Mouse (Mus musculus): Measurements from ENCODE around the gene Ext2. TPM values are rescaled to one million over a fixed set of nuclear protein-coding genes. Genes with fewer than 3 reads are reported as not detected.

The Ext2 gene
- polyA plus RNA-seq, 1 experiment from 2014 or later, result 71.3 TPM

DNA sequence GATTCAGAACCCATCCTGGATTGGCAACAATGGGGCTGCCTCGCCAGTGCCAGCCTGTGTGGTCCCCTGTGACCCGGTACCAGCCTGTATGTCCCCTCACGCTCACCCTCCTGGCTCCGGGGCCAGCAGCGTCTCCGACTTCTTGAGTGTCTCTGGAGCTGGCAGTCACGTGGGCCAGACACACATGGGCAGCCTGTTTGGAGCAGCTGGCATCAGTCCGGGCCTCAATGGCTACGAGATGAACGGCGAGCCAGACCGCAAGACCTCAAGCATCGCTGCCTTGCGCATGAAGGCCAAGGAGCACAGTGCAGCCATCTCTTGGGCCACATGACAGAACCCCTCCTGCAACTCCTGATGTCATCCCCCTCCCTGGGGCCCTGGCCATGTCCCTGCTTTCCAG lies 145.1 kb downstream of the Ext2 start:
- Histone ChIP-seq H3K36me3 (ENCODE audit: control insufficient read depth, insufficient read depth, low read length) (no peaks in the 10 kb centered on the region), H3K9me3 (replicated peaks; ENCODE audit: control insufficient read depth, low read length, poor library complexity, severe bottlenecking) (no peaks in the 10 kb centered on the region), H3K27ac (ENCODE audit: low read length) (no peak overlapping the region), H3K27me3 (ENCODE audit: control insufficient read depth, insufficient read depth, low read depth, low read length) (no peaks in the 10 kb centered on the region), H3K4me3 (ENCODE audit: low read depth, low read length) (no peak overlapping the region), H3K9ac (ENCODE audit: low read depth, low read length) (no peak overlapping the region), H3K4me2 (ENCODE audit: low read length) (no peak overlapping the region), H3K4me1 (ENCODE audit: control insufficient read depth, insufficient read depth, low read length) (no peaks in the 10 kb centered on the region)
- WGBS, result 92% methylated on average over 14 of the region's 14 CpGs
- ATAC-seq, result no peak

DNA sequence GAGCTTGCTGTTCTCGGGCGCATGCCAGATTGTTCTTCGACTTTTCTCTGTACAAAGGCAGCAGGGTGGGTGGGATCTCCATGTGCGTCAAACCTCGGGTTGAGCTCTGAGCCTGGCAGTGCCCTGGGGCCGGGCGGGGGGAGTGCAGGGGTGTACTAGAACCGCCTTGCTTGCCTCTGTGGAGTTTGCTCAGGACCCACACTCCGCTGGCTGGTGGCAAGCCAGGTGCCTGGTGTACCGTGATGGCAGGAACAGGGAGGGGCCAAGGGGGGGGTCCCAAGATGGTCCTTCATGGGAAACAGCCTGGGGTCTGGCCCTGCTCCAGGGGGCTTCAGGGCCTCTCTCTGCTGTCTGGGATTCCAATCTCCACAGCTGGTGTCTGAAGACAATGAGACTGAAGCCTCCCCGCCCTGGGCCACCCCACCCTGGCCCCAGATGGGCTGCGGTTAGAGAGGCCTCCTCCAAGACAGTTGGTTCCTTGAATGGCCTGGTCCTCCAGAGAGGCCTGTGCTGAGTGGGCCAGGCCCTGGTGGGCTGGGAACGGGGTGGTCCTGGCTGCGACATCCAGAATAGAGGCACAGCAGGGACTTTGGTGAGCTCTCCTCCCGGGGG lies 150.7 kb downstream of the Ext2 start:
- H3K4me1 ChIP-seq (ENCODE audit: control insufficient read depth, insufficient read depth, low read length), result no peaks in the 10 kb centered on the region
- H3K9ac ChIP-seq (ENCODE audit: low read depth, low read length), result no peak overlapping the region
- H3K4me3 ChIP-seq (ENCODE audit: low read depth, low read length), result no peak overlapping the region
- H3K27ac ChIP-seq (ENCODE audit: low read length), result no peak overlapping the region
- H3K36me3 ChIP-seq (ENCODE audit: control insufficient read depth, insufficient read depth, low read length), result no peaks in the 10 kb centered on the region
- no peaks in the 10 kb centered on the region for H3K27me3 ChIP-seq (ENCODE audit: control insufficient read depth, insufficient read depth, low read depth, low read length)
- H3K9me3 ChIP-seq (replicated peaks; ENCODE audit: control insufficient read depth, low read length, poor library complexity, severe bottlenecking), result no peaks in the 10 kb centered on the region
- ATAC-seq, result no peak
- 51% methylated on average over 15 of the region's 15 CpGs for whole genome bisulfite sequencing
- no peak overlapping the region for H3K4me2 ChIP-seq (ENCODE audit: low read length)

DNA sequence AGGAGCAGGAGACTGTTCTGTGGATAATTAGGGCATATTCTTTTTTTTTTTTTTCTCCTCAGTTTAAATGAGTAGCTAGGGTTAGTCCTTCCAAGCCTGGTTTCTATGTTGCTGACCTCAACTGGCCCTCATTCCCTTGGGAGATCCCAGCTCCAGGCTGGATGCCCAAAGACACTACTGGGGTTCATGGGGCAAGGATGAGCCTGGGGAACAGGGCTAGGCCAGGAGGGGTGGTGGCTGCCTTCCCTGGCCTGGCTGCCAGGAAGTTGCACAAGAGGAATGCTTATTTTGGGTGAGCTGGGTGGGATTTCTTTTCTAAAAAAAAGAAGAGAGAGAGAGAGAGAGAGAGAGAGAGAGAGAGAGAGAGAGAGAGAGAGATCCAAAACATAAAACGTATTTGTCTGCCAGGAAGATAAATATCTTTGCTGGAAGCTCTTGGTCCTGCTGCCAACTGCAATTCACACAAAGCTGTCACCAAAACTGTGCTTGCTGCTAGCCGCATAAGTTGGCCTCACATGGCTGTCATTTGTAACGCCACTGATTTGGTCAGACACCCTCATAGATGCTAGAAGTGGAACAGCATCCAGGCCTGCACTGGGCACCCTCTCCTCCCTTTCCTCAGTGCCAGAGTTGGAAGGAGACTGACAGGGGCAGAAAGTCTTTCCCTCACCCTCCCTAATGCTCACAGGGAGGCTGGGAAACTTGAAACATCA lies 156.1 kb downstream of the Ext2 start:
- Histone ChIP-seq H3K36me3 (ENCODE audit: control insufficient read depth, insufficient read depth, low read length) (no peaks in the 10 kb centered on the region), H3K4me1 (ENCODE audit: control insufficient read depth, insufficient read depth, low read length) (peaks cover 2% of the 10 kb centered on the region; the same call in 1 of the 2 replicates), H3K9me3 (replicated peaks; ENCODE audit: control insufficient read depth, low read length, poor library complexity, severe bottlenecking) (no peaks in the 10 kb centered on the region), H3K27ac (ENCODE audit: low read length) (no peak overlapping the region), H3K4me2 (ENCODE audit: low read length) (no peak overlapping the region), H3K27me3 (ENCODE audit: control insufficient read depth, insufficient read depth, low read depth, low read length) (peaks cover 4% of the 10 kb centered on the region), H3K4me3 (ENCODE audit: low read depth, low read length) (no peak overlapping the region), H3K9ac (ENCODE audit: low read depth, low read length) (no peak overlapping the region)
- 61% methylated on average over 3 of the region's 3 CpGs for WGBS
- no peak for ATAC-seq

DNA sequence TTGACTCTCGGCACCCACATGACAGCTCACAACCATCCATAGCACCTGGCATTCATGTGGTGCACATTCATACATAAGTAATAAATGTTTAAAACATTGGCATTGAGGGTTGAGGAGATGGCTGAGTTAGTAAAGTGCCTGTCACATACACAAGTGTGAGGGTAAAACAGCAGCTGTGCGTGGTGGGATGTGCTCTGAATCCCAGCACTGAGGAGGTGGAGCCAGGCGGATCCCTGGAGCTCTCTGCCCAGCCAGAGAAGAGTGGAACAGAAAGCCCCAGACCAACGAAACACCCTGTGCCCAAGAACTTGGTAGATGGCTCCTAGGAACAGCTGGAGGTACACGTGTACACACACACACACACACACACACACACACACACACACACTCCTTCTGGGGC lies 156.9 kb downstream of the Ext2 start:
- Histone ChIP-seq H3K4me2 (ENCODE audit: low read length) (no peak overlapping the region), H3K27me3 (ENCODE audit: control insufficient read depth, insufficient read depth, low read depth, low read length) (peaks cover 7% of the 10 kb centered on the region), H3K27ac (ENCODE audit: low read length) (no peak overlapping the region), H3K36me3 (ENCODE audit: control insufficient read depth, insufficient read depth, low read length) (no peaks in the 10 kb centered on the region), H3K9ac (ENCODE audit: low read depth, low read length) (no peak overlapping the region), H3K4me3 (ENCODE audit: low read depth, low read length) (no peak overlapping the region), H3K9me3 (replicated peaks; ENCODE audit: control insufficient read depth, low read length, poor library complexity, severe bottlenecking) (no peaks in the 10 kb centered on the region), H3K4me1 (ENCODE audit: control insufficient read depth, insufficient read depth, low read length) (peaks cover 2% of the 10 kb centered on the region; the same call in 1 of the 2 replicates)
- ATAC-seq, result no peak
- 73% methylated on average over 5 of the region's 5 CpGs for WGBS

DNA sequence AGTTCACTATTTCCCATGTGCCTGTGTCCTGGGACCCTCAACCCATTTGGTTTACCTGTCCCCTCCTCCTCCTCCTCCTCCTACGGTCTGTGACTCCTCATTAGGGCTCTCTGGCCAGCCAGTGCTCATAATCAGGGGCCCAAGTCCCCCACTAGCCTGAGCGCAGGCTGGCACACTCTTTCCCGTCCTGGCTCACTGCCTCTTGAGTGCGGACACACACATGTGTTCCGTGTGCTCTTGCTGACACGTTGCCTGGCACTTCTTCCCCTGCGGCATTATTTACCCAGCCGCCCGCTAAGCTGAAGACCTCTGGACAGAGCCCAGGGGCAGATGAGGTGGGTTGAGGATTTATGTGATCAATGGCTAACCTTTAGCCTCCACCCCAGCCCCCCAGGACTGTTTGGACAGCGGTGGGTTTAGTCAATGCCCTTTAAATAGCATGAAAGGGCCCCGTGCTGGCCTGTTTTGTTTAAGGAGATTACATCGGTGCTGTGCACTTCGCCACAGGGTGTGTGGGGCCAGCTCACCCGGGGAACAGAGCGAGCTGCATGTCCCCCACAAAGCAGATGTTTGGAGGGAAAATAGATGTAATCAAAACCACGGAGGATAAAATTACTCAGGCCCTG lies 160.0 kb downstream of the Ext2 start:
- H3K9me3 ChIP-seq (replicated peaks; ENCODE audit: control insufficient read depth, low read length, poor library complexity, severe bottlenecking), result no peaks in the 10 kb centered on the region
- peaks cover 2% of the 10 kb centered on the region; the same call in 1 of the 2 replicates for H3K4me1 ChIP-seq (ENCODE audit: control insufficient read depth, insufficient read depth, low read length)
- no peaks in the 10 kb centered on the region for H3K36me3 ChIP-seq (ENCODE audit: control insufficient read depth, insufficient read depth, low read length)
- ATAC-seq, result 0 out of 2 replicates have a peak, but pooled peaks have one; percentile 17
- no peak overlapping the region for H3K4me3 ChIP-seq (ENCODE audit: low read depth, low read length)
- H3K4me2 ChIP-seq (ENCODE audit: low read length), result no peak overlapping the region
- peaks cover 13% of the 10 kb centered on the region for H3K27me3 ChIP-seq (ENCODE audit: control insufficient read depth, insufficient read depth, low read depth, low read length)
- H3K27ac ChIP-seq (ENCODE audit: low read length), result no peak overlapping the region
- H3K9ac ChIP-seq (ENCODE audit: low read depth, low read length), result 0 out of 2 replicates have a peak overlapping the region, but pooled peaks have one; percentile 7
- WGBS, result 7% methylated on average over 16 of the region's 16 CpGs

DNA sequence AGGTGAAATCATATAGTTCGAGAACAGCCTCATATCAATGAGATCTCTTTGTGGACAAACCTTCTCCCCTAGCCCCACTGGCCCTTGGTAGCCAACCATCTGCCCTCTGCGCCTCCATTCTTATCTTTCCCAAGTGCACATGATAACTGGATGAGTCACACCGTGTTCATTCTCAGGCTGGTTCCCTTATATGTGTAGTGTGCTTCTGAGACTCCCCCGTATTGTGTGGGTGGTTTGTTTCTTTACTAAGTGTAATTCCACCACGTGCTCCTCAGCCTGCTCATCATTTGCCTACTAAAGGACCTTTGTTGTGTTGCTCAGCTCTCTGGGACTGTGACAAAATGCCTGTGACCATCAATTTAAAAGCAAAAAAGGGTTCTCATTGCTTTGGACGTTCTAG lies 161.3 kb downstream of the Ext2 start:
- Histone ChIP-seq H3K9me3 (replicated peaks; ENCODE audit: control insufficient read depth, low read length, poor library complexity, severe bottlenecking) (no peaks in the 10 kb centered on the region), H3K4me3 (ENCODE audit: low read depth, low read length) (no peak overlapping the region), H3K4me2 (ENCODE audit: low read length) (no peak overlapping the region), H3K27ac (ENCODE audit: low read length) (no peak overlapping the region), H3K36me3 (ENCODE audit: control insufficient read depth, insufficient read depth, low read length) (no peaks in the 10 kb centered on the region), H3K4me1 (ENCODE audit: control insufficient read depth, insufficient read depth, low read length) (peaks cover 2% of the 10 kb centered on the region; the same call in 1 of the 2 replicates), H3K9ac (ENCODE audit: low read depth, low read length) (no peak overlapping the region), H3K27me3 (ENCODE audit: control insufficient read depth, insufficient read depth, low read depth, low read length) (peaks cover 13% of the 10 kb centered on the region)
- no peak for ATAC-seq
- 86% methylated on average over 6 of the region's 6 CpGs for WGBS

DNA sequence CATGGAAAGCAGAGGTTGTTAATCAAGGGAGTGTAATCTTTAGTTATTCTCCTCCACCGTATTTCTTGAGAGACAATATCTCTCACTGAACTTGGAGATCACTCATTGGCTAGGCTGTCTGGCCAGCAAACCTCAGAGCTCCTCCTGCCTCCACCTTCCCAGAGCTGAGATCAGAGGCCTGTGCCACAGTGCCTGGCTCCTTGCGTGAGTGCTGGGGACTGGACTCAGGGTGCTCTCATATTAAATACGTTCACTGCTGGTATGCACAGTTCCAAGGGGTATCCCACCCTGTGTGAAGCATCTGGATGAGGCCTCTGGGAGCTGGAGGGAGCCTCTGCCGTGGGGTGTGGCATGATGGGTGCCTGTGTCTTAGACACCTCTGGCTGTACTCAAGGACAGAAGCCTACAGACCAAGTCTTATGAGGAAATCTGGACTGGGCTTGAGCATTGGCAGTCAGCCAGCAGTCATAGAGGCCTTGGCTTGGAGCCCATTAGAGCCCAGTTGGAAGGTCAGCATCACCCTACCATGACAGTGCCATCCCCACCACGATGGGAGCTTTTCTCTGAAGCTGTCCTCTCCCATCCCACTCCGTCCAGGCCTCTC lies 162.6 kb downstream of the Ext2 start:
- no peak overlapping the region for H3K9ac ChIP-seq (ENCODE audit: low read depth, low read length)
- H3K4me2 ChIP-seq (ENCODE audit: low read length), result no peak overlapping the region
- H3K36me3 ChIP-seq (ENCODE audit: control insufficient read depth, insufficient read depth, low read length), result no peaks in the 10 kb centered on the region
- no peak overlapping the region for H3K4me3 ChIP-seq (ENCODE audit: low read depth, low read length)
- no peak for ATAC-seq
- H3K27ac ChIP-seq (ENCODE audit: low read length), result no peak overlapping the region
- peaks cover 18% of the 10 kb centered on the region for H3K27me3 ChIP-seq (ENCODE audit: control insufficient read depth, insufficient read depth, low read depth, low read length)
- peaks cover 2% of the 10 kb centered on the region; the same call in 1 of the 2 replicates for H3K4me1 ChIP-seq (ENCODE audit: control insufficient read depth, insufficient read depth, low read length)
- WGBS, result 74% methylated on average over 6 of the region's 6 CpGs
- no peaks in the 10 kb centered on the region for H3K9me3 ChIP-seq (replicated peaks; ENCODE audit: control insufficient read depth, low read length, poor library complexity, severe bottlenecking)

DNA sequence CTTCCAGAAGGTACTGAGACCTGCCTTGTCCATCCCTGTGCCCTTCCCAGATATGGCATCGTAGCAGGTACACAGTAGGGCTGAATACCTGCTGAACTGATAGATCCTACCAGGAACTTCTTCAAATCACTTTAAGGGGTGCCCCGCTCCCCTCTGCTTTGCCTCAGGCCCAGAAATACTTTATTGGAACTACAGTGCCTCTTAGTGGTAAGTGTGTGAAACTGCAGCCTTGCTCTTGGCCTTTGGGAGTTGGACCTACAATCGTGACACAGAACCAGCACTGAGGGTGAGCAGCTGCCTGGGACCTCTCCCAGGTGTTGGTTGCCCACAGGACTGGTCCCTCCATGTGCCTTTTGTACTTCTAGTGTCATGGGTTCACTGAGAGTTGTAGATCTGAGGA lies 163.4 kb downstream of the Ext2 start:
- ATAC-seq, result no peak
- no peak overlapping the region for H3K4me3 ChIP-seq (ENCODE audit: low read depth, low read length)
- no peaks in the 10 kb centered on the region for H3K36me3 ChIP-seq (ENCODE audit: control insufficient read depth, insufficient read depth, low read length)
- H3K4me2 ChIP-seq (ENCODE audit: low read length), result no peak overlapping the region
- H3K9ac ChIP-seq (ENCODE audit: low read depth, low read length), result no peak overlapping the region
- WGBS, result 31% methylated on average over 3 of the region's 3 CpGs
- no peak overlapping the region for H3K27ac ChIP-seq (ENCODE audit: low read length)
- H3K27me3 ChIP-seq (ENCODE audit: control insufficient read depth, insufficient read depth, low read depth, low read length), result peaks cover 18% of the 10 kb centered on the region
- H3K9me3 ChIP-seq (replicated peaks; ENCODE audit: control insufficient read depth, low read length, poor library complexity, severe bottlenecking), result no peaks in the 10 kb centered on the region
- peaks cover 2% of the 10 kb centered on the region; the same call in 1 of the 2 replicates for H3K4me1 ChIP-seq (ENCODE audit: control insufficient read depth, insufficient read depth, low read length)
